Mouse (Mus musculus) mouse trophoblast stem cell (cell line): Measurements from ENCODE around the gene Extl2.

Source experiments
- in situ Hi-C, 2 experiments: fragments of 300-500 bp; cut with MseI, MboI; formaldehyde crosslinking; loops; 2 replicates in 1 of 2; 3 replicates in 1 of 2; pipeline ENCODE4 v1.15.1; 2025

Gene Extl2

GRCm38 (mm10) chr3:116006978-116007940 lies at the start of gene Extl2, which contains the start of gene Slc30a7:
Gene Extl2, plus strand, starts transcription at chr3:116007462.
Gene Slc30a7, minus strand, starts transcription at chr3:116007406.
- in situ Hi-C loops, result no loop called here

DNA sequence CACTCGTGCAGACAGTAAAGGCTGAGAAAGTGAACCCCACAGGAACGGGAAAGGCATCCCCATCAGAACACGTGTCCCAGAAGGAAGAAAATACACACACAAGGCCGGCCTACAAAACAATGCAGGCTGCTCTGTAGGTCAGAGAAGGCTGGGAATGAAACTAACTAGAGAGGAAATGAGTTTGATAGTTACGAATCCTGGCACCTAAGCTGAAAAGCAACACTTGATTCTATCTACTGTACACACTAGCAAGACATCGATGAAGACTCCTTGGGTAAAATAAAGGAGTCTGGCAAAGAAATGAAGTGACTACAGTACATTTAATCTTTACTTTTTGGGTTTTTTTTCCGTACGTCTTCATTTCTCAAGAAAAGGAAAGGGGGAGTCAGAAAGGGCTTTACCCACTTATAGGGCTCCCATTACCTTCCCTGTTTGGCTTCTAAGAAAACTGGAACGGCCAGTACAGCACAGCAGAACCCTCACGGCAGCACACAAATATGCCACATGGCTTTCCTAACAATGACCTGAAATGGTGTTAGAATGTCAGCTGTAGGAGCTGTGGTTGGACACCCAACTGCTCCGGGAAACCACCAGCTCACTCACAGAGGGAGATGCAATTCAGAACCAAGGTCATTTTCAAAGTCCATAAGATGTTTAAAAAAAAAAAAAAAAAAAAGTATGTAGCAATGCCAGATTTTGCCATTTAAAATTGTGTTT lies 45.8 kb upstream of the Extl2 start:
- in situ Hi-C loops, result no loop called here

- in situ Hi-C loops, result no loop called here
Observed at GRCm38 (mm10) chr3:115962028-115962415, 45.2 kb upstream of the Extl2 start.

DNA sequence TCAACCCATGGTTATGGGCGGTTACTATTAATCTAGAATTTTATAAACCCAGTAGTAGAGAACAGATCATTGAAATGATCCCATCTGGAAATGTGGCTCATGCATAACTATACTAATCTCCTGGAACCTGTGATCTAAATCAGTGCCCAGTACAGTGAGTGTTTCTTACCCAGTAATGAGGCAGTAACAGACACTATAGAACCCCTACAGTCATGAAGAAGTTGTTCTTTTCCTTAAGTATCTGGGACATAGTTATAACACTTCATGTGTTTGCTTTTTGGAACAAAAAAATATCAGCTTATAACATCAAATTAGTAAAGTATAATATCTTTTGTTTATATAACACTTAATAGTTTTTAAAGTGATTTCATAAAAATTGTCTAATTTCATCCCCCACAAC lies 43.7 kb upstream of the Extl2 start:
- in situ Hi-C loops, result no loop called here

DNA sequence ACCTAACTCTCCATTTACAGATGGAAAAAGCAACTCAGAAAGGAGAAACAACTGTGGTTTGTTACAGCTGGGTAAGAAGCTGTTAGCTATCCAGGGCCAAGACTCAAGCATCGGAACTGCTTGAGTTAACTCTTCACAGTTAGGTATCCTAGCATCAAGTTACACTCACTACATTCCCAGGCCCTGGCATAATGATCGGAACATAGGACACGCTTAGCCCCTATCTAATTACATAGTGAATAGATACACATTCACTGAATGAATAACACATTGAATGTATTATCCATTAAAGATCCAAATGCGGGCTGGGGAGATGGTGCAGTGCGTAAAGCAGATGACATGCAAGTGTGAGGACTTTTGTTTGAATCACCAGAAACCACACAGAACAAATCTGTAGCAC lies 43.2 kb upstream of the Extl2 start:
- in situ Hi-C loops, result no loop called here

DNA sequence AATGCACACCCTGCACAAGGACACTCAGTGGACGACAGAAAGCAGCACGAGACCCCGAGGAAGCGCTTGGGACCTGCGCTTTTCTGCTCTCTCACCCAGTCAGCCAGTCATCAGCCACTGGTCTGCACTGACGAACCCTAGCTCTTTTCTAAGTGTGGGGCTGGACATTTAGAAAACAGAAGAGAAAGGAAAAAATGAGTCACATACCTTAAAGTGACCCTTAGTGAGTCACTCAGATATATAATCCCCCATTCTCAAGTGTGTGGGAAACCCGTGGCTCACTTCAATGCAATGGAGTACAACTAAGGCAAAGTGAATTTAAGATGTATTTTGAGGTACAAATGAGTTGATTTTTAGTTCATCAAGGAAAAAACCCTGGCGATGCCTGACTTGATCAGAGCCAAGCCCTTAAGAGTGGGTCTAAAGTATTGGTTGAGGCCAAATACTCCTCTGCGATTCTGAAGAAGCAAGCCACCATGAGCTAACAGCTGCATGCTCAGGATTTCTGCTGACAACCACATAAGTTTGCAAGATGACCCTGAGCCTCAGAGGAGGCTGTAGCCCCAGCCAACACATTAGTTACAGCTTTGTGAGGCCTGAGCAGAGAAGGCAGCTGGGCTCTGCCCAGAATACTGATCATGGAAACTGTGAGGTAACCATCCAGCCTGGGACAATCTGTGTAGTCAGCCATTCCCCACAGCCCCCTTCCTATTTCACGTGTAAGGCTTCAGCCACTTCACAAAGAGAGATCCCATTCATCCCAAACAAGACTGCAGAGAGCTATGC lies 38.3 kb upstream of the Extl2 start:
- in situ Hi-C loops, result no loop called here

- in situ Hi-C loops, result no loop called here
Observed at GRCm38 (mm10) chr3:115971045-115971785, 36.0 kb upstream of the Extl2 start.

DNA sequence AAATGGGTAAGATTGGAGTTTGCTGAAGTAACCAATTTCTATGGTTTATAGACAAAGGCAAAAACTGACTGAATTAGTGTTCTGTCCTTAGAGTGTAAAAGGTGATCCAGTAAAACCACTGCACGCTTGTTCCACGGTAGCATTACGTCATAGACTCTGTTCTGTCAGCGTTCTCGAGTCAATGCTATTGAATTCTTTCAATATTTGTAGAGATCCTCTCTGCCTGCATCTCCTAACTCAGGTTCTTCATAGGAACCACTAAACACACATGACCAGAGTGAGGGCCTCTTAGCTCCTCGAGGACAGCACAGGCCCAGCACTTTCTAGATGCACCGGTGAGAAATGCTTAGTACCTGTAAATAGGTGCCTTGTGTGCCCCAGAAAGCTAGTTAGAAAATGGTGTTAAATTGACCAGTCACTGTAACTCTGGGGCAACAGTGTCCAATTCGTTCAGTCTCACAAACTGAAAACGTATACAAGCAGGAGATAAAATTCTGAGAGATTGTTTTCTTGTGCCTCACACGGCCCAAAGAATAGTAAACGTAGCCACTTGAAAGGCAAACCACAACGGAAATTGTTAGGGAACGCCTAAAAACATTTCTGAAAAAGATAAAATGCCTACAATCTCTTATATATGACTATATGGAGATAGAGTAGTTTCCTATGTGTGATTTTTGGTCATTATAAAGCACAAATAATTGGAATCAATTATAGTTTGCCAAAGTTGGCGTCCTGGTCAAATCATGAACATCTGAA lies 35.2 kb upstream of the Extl2 start:
- in situ Hi-C loops, result no loop called here

GRCm38 (mm10) chr3:115974228-115974627 lies 33.0 kb upstream of the Extl2 start:
- in situ Hi-C loops, result no loop called here

GRCm38 (mm10) chr3:115974995-115975394 lies 32.3 kb upstream of the Extl2 start:
- in situ Hi-C loops, result no loop called here

GRCm38 (mm10) chr3:115979000-115979399 lies 28.3 kb upstream of the Extl2 start:
- in situ Hi-C loops, result no loop called here

- in situ Hi-C loops, result no loop called here
Observed at GRCm38 (mm10) chr3:115983217-115983616, 24.0 kb upstream of the Extl2 start.

DNA sequence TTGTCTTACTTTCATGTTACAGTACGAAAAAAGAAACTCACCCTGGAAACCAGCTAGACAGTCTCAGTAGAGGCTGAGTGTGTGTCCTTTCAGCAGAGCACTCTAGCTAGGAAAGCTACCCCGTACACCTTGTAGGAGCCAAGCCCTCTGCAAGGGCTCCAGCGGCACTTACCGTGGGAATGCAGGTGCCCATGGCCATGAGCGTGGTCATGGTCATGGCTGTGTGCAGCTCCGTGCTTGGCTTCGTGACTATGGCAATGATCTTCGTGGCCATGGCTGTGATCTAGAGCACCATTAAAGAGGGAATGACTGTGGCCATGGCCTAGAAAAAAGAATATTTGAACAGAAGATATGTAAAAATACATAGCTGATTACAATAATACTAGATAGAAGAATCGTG lies 22.6 kb upstream of the Extl2 start:
- in situ Hi-C loops, result no loop called here

- in situ Hi-C loops, result no loop called here
Observed at GRCm38 (mm10) chr3:115985183-115985892, 21.9 kb upstream of the Extl2 start.

GRCm38 (mm10) chr3:115992103-115992502 lies 15.2 kb upstream of the Extl2 start:
- in situ Hi-C loops, result no loop called here

DNA sequence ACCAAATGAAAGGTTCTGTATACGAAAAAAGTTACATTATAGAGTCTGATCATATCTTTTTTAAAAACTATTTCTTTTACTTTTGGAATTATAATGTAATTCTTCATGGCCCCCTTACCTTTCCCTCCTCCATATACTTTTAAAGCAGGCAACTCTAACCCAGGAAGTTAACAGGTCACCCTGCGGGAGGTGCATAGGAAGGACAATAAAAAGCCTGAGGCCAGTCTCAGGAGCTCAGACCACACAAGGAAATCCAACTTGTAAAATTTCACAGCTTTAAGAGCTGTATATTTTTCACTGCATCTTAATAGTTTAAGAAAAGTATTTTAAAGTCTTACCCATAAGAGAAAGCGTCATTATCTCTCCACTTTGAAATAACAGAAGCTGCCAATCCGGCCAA lies 14.7 kb upstream of the Extl2 start:
- in situ Hi-C loops, result no loop called here

DNA sequence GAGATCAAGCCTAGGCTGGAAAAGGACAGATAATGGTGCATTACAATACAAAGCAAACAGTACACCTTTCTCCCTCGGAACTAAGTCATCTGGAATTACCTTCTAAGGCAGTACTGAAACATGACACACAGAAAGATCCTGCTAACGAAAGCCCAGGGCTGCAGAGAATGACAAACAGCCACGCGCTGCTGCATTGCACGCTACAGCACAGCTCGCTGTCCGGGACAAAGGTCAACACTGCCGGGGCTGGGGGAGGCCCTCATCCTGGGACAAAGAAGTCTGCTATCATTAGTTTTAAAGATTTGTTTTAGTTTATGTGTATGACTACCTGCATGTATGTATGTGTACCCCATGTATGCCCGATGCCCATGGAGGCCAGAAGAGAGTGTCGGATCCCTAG lies 14.2 kb upstream of the Extl2 start:
- in situ Hi-C loops, result no loop called here

DNA sequence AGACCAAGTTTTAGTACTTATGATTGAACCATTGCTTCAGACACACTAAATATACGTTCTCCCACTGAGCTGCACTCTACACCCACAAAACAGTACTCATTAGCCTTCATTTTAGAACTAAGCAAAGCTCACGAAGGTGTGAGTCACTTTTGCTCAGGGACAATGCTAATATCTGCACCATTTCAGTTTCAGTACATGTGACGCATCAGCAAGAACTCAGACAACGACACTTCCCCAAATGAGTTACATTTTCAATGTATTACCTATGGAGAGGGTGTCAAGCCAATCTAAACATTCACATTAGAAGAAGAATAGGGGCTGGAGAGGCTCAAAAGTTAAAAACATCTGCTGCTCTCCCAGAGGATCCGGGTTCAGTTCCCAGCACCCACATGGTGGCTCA lies 10.3 kb upstream of the Extl2 start:
- in situ Hi-C loops, result no loop called here

DNA sequence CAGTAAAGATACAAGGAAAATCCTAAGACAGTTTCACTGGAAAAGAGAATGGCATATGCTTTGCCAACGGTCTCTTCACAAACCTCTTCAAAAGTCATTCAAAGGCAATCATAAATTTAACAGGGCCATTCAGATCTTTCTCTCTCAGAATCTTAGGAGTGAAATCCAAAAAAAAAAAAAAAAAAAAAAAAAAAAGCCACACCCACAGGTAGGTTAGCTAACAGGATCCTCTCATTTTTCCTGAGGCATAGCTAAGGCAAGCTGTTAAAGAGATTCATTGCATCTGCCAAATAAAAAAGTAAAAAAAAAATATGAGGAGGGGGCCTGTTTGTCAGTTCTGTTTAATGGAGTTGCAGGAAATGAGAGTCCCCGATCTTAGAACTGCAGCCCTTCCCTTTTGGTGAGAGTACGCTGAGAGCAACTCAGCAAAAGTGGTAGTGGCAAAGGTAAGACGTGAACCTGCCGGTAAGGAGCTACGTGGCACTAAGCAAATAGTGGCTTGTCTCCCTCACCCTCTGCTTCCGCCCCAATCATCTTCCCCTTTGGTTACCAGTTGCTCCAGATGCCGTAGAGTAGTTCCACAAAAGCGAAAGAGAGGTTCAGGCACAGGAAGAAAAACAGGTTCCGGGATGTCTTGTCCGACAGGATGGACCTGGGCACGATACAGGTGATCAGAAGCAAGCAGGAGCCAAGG lies 831 bp upstream of the Extl2 start:
- in situ Hi-C loops, result no loop called here
